Mouse (Mus musculus): ENCODE measurements at regions not wholly inside any gene's neighbourhood (a gene's known extent, or its start where the extent isn't known, plus 50 kb on each side); places are given as distances from the start of the nearest gene placed in this dataset.

DNA sequence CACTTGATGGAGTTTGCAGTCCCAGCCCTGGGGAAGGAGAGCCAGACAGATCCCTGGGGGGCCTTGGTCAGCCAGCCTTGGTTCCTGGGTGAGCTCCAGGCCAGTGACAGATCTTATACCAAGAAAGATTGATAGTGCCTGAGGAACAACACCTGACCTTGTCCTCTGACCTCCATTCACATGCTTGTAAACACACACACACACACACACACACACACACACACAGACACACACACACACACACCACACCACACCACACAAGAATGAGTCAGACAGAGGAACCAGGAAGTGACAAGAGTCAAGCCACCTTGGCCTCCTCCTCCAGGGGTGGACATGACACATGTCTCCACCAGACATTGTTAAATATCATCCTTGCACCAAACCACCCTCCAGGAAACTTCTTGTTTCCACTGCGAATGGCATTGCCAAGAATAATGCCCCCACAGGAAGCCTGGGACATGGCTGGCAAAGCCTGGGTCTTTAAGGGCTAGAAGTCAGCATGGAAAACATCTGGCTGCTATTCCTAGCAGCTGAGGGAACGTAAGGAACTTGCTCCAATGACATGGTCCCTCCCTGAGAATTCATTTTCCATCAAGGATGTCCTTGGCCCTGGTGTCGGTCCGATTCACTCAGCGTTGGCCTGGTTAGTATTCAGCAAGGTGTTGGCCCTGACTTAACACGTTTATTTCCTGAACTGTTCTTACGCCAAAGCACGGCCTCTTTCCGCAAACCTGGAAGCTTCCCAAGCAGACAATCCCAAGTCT is 147.9 kb downstream of the Tomm20 start:
- no peak overlapping the region for H3K4me2 ChIP-seq (replicated peaks)
- no peaks in the 10 kb centered on the region for H3K27me3 ChIP-seq
- no peaks in the 10 kb centered on the region for H3K9me3 ChIP-seq
- H3K4me1 ChIP-seq = peaks cover 19% of the 10 kb centered on the region; the same call in 1 of the 2 replicates
- H3K36me3 ChIP-seq = no peaks in the 10 kb centered on the region
- no peak overlapping the region for H3K4me3 ChIP-seq
- WGBS = 72% methylated on average over 9 of the region's 9 CpGs
- ATAC-seq (ENCODE audit: low FRiP score, low read depth) = 0 out of 2 replicates have a peak, but pooled peaks have one; percentile 24
- H3K9ac ChIP-seq = no peak overlapping the region
- H3K27ac ChIP-seq = peak overlapping the region; percentile 74; the same call in 1 of the 2 replicates

DNA sequence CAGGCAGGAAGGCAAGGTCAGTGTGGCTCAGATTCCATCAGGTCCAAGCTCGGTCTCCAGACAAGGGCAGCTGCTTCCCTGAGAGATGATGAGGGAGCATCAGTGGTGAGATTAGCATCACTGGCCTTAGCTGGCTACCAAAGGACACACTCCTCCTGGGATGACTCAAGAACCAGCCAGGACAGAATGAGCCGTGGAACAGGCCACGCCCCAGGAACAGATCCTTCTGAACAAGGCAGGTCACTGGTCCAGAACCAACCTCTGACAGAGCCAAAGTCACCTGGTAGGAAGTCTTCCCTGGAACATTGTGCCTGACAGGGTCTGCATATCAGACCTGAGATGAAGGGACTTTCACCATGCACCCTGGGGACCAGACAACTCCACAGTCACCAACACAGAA is 152.0 kb downstream of the Tomm20 start:
- Histone ChIP-seq H3K27me3 (no peaks in the 10 kb centered on the region), H3K4me3 (no peak overlapping the region), H3K36me3 (no peaks in the 10 kb centered on the region), H3K27ac (no peak overlapping the region), H3K9ac (no peak overlapping the region), H3K4me2 (replicated peaks) (no peak overlapping the region), H3K4me1 (peaks cover 28% of the 10 kb centered on the region), H3K9me3 (no peaks in the 10 kb centered on the region)
- 76% methylated on average over 3 of the region's 3 CpGs for WGBS
- no peak for ATAC-seq (ENCODE audit: low FRiP score, low read depth)

DNA sequence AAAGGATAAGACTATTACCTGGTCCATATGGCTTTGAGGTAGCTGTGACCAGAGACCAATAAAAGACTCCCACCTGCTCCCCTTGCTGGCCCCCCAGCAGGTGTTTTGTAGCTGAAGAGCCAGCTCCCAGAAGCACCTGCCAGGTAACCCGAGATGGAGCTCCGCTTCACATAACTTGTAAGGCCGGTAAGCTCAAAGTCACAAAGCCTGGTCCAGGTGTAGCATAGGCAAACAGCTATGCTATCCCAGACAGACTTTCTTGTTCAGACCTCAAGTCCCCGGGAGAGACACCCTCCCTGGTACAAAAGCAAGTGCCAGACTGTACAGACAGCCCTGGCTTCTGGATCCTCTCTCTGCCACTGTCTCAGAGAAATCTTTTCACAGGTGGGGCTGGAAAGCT is 154.6 kb downstream of the Tomm20 start:
- H3K4me3 ChIP-seq = no peak overlapping the region
- H3K9ac ChIP-seq = no peak overlapping the region
- no peaks in the 10 kb centered on the region for H3K27me3 ChIP-seq
- H3K4me1 ChIP-seq = peaks cover 24% of the 10 kb centered on the region
- no peak overlapping the region for H3K4me2 ChIP-seq (replicated peaks)
- H3K9me3 ChIP-seq = 0 out of 2 replicates have a peak, but pooled peaks cover 3% of the 10 kb centered on the region
- no peaks in the 10 kb centered on the region for H3K36me3 ChIP-seq
- WGBS = 56% methylated on average over 4 of the region's 4 CpGs
- H3K27ac ChIP-seq = no peak overlapping the region
- ATAC-seq (ENCODE audit: low FRiP score, low read depth) = no peak

DNA sequence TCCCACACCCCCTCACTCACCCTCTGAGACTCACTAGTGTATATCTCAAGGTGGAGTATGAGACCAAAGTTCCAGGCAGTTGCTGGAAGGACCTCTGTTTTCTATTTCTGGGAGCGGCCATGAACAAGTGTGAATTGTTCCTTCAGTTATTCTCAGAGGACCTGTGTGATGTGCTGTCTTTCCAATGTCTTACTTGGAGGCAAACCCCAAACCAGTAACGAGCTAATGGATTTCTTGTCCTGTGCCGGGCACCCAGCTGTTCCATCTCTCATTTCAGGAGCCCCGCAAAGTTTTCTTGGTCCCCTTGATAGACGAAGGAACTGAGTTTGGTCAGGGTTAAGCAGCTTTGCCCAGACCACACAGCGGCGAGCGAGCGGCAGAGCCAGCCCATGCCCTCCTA is 155.4 kb downstream of the Tomm20 start:
- no peaks in the 10 kb centered on the region for H3K36me3 ChIP-seq
- no peak overlapping the region for H3K9ac ChIP-seq
- H3K4me3 ChIP-seq = no peak overlapping the region
- H3K9me3 ChIP-seq = peaks cover 10% of the 10 kb centered on the region; the same call in 1 of the 2 replicates
- H3K4me1 ChIP-seq = peaks cover 24% of the 10 kb centered on the region
- 82% methylated on average over 9 of the region's 9 CpGs for WGBS
- ATAC-seq (ENCODE audit: low FRiP score, low read depth) = no peak
- no peak overlapping the region for H3K27ac ChIP-seq
- H3K4me2 ChIP-seq (replicated peaks) = no peak overlapping the region
- no peaks in the 10 kb centered on the region for H3K27me3 ChIP-seq

DNA sequence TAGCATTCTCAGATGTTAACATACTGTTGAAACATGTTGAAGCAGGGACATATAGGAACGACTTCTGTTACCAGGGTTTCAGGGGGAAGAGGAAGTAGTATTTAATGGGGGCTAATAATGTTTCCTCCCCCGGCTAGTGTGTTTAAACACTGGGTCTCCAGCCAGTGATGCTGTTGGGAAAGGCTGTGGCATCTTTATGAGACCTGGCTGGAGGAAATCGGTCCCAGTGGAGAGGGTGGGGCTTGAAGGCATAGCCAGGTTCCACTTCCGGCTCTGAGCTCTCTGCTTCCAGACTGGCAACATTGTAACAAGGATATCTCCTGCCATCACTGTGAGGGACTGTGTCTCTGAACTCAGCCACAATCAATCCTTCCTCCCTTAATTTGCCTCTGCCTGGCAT is 156.6 kb downstream of the Tomm20 start:
- H3K27ac ChIP-seq = peak overlapping the region; percentile 70
- no peaks in the 10 kb centered on the region for H3K36me3 ChIP-seq
- H3K9me3 ChIP-seq = peaks cover 10% of the 10 kb centered on the region; the same call in 1 of the 2 replicates
- no peaks in the 10 kb centered on the region for H3K27me3 ChIP-seq
- peaks cover 28% of the 10 kb centered on the region for H3K4me1 ChIP-seq
- no peak overlapping the region for H3K4me3 ChIP-seq
- H3K4me2 ChIP-seq (replicated peaks) = no peak overlapping the region
- ATAC-seq (ENCODE audit: low FRiP score, low read depth) = no peak
- WGBS = 10% methylated on average over 4 of the region's 4 CpGs
- H3K9ac ChIP-seq = no peak overlapping the region

DNA sequence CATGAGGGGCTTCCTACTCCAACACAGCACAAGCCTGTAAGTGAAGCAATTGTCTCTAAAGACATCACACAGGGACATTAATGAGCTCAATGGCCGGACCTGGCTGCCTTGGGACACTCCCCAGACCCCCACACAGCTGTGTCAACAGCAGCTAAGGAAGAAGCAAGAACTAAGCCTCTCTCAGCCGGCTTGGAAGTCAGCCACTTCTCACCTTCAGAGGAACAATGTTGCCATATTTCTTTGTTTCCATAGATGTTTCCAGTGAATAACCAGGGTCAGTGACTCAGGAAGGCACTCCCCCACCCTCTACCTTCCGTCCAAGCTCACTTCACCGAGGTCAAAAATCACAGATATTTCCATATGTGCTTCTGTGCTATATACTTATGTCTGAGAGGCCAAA is 157.0 kb downstream of the Tomm20 start:
- Histone ChIP-seq H3K27me3 (no peaks in the 10 kb centered on the region), H3K36me3 (no peaks in the 10 kb centered on the region), H3K9me3 (peaks cover 10% of the 10 kb centered on the region; the same call in 1 of the 2 replicates), H3K4me3 (no peak overlapping the region), H3K4me2 (replicated peaks) (no peak overlapping the region), H3K4me1 (peaks cover 28% of the 10 kb centered on the region), H3K27ac (peak overlapping the region; percentile 70), H3K9ac (no peak overlapping the region)
- 33% methylated on average over 4 of the region's 4 CpGs for WGBS
- ATAC-seq (ENCODE audit: low FRiP score, low read depth) = peak; percentile 52

DNA sequence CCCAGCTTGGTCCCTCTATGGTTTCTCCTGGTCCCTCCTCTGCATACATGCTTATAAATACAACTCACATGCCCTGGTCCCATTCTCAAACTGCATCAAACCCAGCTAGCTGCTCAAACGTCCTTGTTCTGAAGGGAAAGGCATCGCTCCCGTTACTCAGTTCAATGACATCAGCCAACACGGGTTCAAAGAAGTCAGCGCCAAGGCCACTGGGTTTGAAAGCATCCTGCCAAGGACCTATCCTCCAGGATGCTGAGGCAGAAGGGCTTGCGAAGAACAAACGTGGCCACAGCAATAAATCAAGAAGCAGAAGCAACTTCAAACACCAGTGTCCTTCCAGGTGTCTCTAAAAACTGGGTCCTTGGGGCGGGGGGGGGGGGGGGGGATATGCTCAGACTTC is 158.2 kb downstream of the Tomm20 start:
- ATAC-seq (ENCODE audit: low FRiP score, low read depth) = no peak
- WGBS = 73% methylated on average over 8 of the region's 8 CpGs
- Histone ChIP-seq H3K27me3 (no peaks in the 10 kb centered on the region), H3K4me1 (peaks cover 32% of the 10 kb centered on the region), H3K4me3 (no peak overlapping the region), H3K9ac (no peak overlapping the region), H3K9me3 (peaks cover 10% of the 10 kb centered on the region; the same call in 1 of the 2 replicates), H3K27ac (no peak overlapping the region), H3K4me2 (replicated peaks) (no peak overlapping the region), H3K36me3 (no peaks in the 10 kb centered on the region)

DNA sequence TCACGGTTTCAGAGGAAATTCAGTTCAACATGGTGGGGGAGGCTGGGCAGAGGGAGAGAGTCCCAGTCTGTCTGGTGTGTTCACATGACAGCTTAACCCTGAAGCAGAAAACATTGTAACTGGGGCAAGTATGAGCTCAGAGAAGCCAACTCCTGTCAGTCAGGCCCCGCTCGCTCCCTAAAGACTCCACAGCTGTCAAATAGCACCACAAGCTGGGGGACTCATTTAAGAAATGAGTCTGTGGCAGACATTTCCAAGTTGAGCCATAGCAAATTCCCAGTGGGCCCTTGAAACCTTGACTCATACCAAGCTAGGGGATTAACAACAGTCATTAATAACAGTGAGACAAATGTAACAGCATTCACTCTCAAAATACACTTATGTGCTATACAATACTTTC is 160.4 kb downstream of the Tomm20 start:
- Histone ChIP-seq H3K36me3 (no peaks in the 10 kb centered on the region), H3K4me3 (no peak overlapping the region), H3K4me2 (replicated peaks) (no peak overlapping the region), H3K27me3 (no peaks in the 10 kb centered on the region), H3K27ac (no peak overlapping the region), H3K9me3 (peaks cover 10% of the 10 kb centered on the region; the same call in 1 of the 2 replicates), H3K4me1 (peaks cover 31% of the 10 kb centered on the region), H3K9ac (no peak overlapping the region)
- WGBS = 72% methylated on average over 3 of the region's 3 CpGs
- no peak for ATAC-seq (ENCODE audit: low FRiP score, low read depth)

DNA sequence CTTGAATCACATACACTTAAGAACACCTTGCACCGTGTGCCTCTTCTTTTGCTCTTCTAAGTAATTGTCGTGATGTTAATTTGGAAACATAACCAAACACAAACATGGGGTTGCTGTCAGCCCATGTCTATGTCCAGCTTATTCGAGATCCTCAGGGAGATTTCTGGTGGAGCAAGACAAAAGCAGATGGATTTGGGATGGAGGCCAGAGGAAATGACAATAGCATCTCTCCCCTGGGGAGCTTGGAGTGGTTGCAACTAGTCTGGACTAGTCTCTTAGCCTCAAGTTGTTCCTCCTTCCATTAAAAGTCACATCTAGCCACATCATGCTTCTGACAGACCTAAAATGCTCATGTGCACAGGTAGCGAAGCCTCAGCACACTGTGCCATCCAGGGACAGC is 161.0 kb downstream of the Tomm20 start:
- Histone ChIP-seq H3K9ac (no peak overlapping the region), H3K4me1 (peaks cover 28% of the 10 kb centered on the region), H3K4me2 (replicated peaks) (no peak overlapping the region), H3K27ac (no peak overlapping the region), H3K9me3 (peaks cover 10% of the 10 kb centered on the region; the same call in 1 of the 2 replicates), H3K36me3 (no peaks in the 10 kb centered on the region), H3K4me3 (no peak overlapping the region), H3K27me3 (no peaks in the 10 kb centered on the region)
- ATAC-seq (ENCODE audit: low FRiP score, low read depth) = no peak
- WGBS = 91% methylated on average over 4 of the region's 4 CpGs

DNA sequence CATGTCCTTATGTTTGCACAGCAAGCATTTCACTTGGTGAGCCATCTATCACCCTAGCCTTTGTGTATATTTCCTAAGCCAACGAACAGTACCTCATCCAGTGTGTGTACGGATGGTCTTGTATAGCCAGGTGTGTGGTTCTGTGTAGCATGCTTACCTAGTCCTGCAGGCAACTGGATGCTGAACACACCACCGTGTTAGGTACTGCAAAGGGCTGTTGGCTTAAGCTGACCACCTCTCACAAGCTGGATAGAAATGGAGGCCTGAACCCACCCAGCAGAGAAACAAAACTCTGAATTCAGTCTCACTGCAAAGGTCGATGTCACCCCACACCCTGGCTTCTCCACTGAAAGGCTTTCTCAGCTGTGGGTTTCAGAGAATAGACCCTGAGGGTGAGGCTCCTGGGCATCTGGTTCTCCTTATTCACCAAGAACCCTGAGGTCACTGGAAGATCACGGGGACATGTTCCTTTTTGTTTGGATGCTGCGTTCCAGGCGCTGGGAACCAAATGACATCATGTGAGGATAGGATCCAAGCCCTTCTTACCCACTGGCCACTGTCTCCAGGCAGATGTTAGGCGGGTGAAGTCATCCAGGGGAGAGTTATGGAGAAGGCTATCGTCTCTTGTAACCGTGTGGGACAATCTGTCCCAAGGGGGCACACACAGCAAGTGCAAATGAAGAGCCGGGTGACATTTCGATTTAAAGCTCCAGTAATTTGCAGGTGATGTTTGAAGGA is 161.8 kb downstream of the Tomm20 start:
- H3K27ac ChIP-seq = no peak overlapping the region
- H3K9me3 ChIP-seq = peaks cover 10% of the 10 kb centered on the region; the same call in 1 of the 2 replicates
- no peak overlapping the region for H3K4me3 ChIP-seq
- H3K4me1 ChIP-seq = peaks cover 22% of the 10 kb centered on the region
- H3K36me3 ChIP-seq = no peaks in the 10 kb centered on the region
- no peaks in the 10 kb centered on the region for H3K27me3 ChIP-seq
- H3K4me2 ChIP-seq (replicated peaks) = no peak overlapping the region
- no peak for ATAC-seq (ENCODE audit: low FRiP score, low read depth)
- 77% methylated on average over 12 of the region's 12 CpGs for WGBS
- H3K9ac ChIP-seq = no peak overlapping the region

DNA sequence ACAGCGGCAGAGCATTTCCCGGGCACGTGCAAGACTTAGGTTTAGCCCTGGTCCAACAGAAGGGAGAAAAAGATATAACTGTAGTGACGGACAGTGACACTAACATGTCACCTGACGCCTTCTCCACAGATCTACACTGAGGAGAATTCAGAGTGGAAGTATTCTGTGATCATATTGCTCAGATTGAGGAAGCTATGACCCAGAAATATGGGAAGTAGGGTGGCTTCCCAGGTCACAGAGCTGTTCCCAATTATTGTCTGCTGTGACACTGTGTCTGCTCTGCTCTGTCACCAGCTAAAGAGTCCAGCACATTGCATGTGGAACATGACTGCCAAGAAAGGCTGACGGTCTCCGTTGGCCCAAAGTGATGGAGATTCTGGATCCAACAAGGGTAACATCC is 167.0 kb downstream of the Tomm20 start:
- Histone ChIP-seq H3K36me3 (no peaks in the 10 kb centered on the region), H3K9me3 (no peaks in the 10 kb centered on the region), H3K4me2 (replicated peaks) (no peak overlapping the region), H3K4me3 (no peak overlapping the region), H3K4me1 (peaks cover 11% of the 10 kb centered on the region; the same call in 1 of the 2 replicates), H3K27ac (no peak overlapping the region), H3K27me3 (no peaks in the 10 kb centered on the region), H3K9ac (no peak overlapping the region)
- 92% methylated on average over 7 of the region's 7 CpGs for WGBS
- ATAC-seq (ENCODE audit: low FRiP score, low read depth) = no peak

DNA sequence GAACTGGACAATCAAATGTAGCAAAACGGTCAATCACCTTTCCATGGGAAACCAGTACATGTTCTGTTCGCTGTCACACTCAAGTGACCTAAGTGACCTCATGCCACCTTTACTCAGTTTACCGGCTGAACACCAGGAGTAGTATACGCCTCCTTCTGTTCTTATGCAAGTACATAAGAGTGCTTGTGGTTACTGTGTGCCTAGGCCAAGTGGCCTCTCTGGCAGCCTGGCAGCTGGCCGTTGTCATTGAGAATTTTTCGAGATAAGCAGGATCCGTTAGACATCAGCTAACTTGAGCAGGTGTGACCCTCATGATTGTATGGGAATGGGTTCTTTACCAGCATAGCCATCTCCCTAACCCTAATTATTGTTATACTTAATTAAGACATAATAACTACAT is 167.5 kb downstream of the Tomm20 start:
- no peak overlapping the region for H3K9ac ChIP-seq
- H3K4me3 ChIP-seq = no peak overlapping the region
- H3K9me3 ChIP-seq = no peaks in the 10 kb centered on the region
- no peak overlapping the region for H3K27ac ChIP-seq
- ATAC-seq (ENCODE audit: low FRiP score, low read depth) = no peak
- peaks cover 11% of the 10 kb centered on the region; the same call in 1 of the 2 replicates for H3K4me1 ChIP-seq
- no peaks in the 10 kb centered on the region for H3K27me3 ChIP-seq
- 91% methylated on average over 7 of the region's 7 CpGs for WGBS
- no peaks in the 10 kb centered on the region for H3K36me3 ChIP-seq
- no peak overlapping the region for H3K4me2 ChIP-seq (replicated peaks)
